Mouse (Mus musculus) right cerebral cortex, postnatal 4 days (tissue): ENCODE results near the gene Cptp.

Source experiments
- DNase-seq: peaks from one replicate; pipeline ENCODE4 v3.0.0-alpha.2; 2022

Cptp gene

DNA sequence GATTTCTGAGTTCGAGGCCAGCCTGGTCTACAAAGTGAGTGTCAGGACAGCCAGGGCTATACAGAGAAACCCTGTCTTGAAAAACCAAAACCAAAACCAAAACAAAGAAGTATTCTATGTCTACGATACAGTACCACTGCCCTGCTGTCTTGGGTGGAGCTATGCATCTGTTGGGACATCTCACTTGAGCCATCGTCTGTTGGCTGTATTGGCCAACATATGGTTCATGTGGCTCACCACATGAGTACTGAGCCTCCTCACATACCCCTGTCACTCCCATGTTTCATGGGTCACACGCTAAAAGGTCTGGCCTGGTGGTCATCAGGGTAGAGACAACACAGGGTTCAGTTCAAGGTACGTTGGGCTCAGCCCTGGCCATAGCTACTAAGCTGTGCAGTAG is 17.1 kb upstream of the Cptp start:
- no peak for DNase-seq

- DNase-seq = no peak
These were observed 14.3 kb upstream of the Cptp start for GRCm38 (mm10) chr4:155883587-155883986.

GRCm38 (mm10) chr4:155871404-155871803 is 2.2 kb upstream of the Cptp start:
- DNase-seq = no peak

- DNase-seq = no peak
These were observed 484 bp downstream of the Cptp start for GRCm38 (mm10) chr4:155868614-155869298.

GRCm38 (mm10) chr4:155863001-155863400 is 6.2 kb downstream of the Cptp start, which contains the start of gene Tas1r3:
Tas1r3 (minus strand) TSS chr4:155863362.
- DNase-seq = no peak

- DNase-seq = no peak
These were observed 7.5 kb downstream of the Cptp start for GRCm38 (mm10) chr4:155861787-155862186.

- DNase-seq = no peak
These were observed 9.9 kb downstream of the Cptp start for GRCm38 (mm10) chr4:155859318-155859717.

- DNase-seq = no peak
These were observed 12.4 kb downstream of the Cptp start for GRCm38 (mm10) chr4:155856881-155857280.

DNA sequence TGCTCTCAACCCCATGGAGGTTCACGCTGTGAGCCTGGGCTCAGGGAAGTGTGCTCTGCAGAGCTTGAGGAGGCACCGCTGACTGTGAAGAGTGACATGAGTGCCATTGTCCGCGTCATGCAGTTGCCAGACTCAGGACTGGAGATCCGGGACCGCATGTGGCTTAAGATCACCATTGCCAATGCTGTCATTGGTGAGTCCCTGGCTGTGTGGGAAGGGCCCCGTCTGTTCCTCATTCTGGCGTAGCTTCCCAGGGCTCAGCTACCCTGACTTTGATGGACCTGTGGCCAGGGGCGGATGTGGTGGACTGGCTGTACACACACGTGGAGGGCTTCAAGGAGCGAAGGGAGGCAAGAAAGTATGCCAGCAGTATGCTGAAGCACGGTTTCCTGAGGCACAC is 13.2 kb downstream of the Cptp start:
- no peak for DNase-seq

- DNase-seq = no peak
These were observed 14.2 kb downstream of the Cptp start for GRCm38 (mm10) chr4:155854991-155855390.

- no peak for DNase-seq
These were observed 15.8 kb downstream of the Cptp start for GRCm38 (mm10) chr4:155853421-155853820.

- DNase-seq = no peak
These were observed 17.3 kb downstream of the Cptp start for GRCm38 (mm10) chr4:155851951-155852411.

GRCm38 (mm10) chr4:155851368-155851767 is 17.9 kb downstream of the Cptp start:
- no peak for DNase-seq

DNA sequence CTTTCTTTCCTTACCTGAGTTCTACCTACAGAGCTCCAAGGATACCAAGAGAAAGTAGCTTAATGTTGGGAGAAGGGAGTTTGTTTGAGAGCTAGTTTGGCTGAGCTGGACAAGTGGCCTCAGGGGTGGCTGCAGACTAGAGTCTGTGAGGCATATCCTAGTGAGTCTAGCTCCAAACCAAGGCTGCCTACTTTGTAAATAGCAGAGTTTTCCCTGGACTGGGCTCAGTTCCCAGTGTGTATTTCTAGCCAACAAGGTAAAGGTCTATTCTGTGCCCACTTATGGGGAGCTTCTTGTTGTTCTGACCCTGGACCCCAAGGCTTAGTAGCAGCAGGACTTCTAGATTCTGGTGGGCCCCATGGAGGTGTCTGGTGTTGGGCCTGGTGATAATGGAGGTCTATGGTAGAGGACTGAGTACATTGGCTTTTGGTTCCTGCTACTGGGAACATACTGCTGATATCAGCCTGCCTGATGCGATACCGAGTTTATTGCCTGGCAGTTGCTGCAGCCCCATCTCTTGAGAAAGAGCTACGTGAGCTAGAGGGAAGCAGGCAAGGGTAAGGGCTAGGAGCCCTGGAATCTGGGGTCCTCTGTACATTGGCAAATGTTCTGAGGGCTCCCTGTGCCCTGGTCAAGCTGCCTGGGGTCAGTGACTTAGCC is 19.3 kb downstream of the Cptp start:
- DNase-seq = no peak

DNA sequence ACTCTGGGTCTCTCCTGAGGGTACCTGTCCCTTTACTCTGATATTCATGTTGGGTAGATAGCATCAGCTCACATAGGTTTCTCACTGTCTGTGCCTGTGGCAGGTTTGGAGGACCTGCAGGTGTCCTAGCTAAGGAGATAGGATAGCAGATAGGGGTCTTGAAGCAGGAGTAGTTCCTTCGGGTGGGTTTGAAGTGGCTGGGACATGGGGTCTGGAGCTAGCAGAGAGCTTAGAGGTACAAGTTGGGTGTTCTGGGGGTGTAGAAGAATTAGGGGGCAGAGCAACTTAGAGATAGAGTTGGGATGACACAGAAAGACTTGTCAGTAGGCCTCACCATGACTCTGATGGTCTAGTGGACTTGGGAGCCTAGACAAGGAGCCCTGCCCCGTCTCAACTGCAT is 19.8 kb downstream of the Cptp start:
- no peak for DNase-seq

DNA sequence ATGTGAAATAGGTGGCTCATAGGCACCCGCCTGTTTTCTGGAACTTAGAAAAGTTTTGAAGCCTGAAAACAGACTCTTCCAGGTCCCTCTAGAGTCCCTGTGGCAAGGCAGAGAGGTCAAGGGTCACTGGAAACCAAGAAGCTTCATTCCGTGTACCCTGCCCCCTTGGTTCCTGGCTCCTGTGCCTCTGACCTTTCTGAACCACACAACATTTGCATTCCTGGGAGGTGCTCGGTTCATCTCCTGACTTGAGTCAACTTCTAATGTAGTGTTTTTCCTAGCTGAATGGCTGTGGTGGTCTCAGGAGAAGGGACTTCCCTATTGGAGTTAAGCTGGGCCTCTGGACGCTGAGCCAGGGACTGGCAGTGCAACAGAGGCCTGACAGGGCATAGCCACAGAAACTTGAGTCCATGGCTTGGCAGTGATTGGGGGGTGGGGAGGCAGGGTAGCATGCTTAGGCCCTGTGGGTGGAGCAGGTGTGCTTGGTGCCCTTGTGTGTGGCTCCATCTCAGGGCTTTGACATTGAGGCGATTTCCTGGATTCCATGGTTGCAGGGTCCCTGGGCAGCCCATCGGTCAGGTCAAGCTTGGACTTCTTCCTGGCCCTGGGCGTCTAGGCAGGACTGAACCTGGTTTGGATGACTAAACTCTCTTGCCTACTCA is 20.7 kb downstream of the Cptp start:
- DNase-seq = no peak

DNA sequence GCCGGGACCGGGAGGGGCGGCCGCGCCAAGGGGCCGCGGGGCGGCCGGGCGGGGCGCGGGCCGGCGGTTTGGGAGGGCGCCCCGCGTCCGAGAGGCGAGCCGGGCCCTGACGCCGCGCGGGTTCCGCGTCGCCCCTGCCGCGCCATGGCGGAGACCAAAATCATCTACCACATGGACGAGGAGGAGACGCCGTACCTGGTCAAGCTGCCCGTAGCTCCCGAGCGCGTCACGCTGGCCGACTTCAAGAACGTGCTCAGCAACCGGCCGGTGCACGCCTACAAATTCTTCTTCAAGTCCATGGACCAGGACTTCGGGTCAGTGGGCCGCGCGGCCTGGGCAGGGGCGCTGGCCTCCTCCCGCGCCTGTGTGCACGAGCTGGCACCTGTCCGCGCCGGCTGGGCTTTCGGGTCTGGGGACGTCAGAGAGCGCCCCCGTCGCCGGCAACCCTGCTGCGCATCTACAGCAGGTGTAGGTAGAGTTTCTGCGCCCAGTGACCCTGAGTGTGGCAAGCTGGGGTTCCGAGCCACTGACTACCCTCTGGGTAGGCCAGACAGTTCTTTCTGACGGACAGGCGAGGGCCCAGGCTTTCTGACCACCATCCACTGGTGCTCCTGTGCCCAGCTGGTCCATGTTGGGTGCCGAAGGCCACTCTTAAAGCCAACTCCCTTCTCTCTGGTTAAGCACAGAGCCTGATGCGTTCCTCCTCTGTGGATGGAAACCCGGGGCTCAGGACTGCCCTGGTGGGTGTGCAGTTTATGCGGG is 21.5 kb downstream of the Cptp start:
- DNase-seq = no peak

DNA sequence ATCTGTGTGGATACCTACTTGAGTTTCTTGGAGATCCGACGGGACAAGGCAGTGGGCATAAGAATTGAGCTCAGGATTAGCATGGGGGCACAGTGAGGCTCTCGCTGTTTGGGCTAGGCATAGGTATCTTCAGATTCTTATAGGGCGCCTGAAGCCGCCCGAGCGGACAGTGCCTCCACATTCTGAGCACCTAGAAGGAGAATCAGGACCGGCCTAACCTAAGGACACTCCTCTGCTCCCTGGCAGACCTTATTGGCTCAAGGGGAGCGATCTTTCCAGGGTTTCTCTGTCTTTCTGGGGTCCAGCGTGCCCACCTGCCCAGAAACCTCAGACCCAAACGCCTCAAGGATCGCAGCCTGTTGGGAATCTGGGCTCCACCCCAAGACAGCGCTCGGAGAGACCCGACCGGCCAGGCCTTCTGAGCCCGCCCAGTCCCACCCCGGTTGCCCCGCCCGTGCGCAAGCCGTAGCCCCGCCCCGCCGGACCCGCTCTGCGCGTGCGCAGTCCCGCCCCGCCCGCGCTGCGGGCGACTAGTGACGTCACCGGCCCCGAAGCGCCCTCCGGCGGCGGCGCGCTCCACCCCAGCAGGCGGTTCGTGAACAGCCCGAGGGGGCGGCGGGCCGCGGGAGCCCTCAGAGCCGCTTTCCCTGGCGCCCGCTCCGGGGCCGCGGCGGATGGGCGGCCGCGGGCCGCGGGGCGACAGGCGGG is 22.2 kb downstream of the Cptp start, which contains the start of gene Dvl1:
Gene Dvl1, plus strand, starts transcription at position 532 of the 708 bp plus-strand sequence.
- peak; percentile 99 for DNase-seq

GRCm38 (mm10) chr4:155843231-155843630 is 26.0 kb downstream of the Cptp start:
- DNase-seq = no peak

- DNase-seq = no peak
These were observed 27.5 kb downstream of the Cptp start for GRCm38 (mm10) chr4:155841651-155842270.

- no peak for DNase-seq
These were observed 28.2 kb downstream of the Cptp start for GRCm38 (mm10) chr4:155841003-155841454.
